Mouse (Mus musculus) yolk sac, embryonic 10.5 days (tissue): ENCODE data around the gene Olfr1133.
"Not testable (repeated sequence)": the region's sequence is repeated elsewhere in the genome, so short reads cannot be mapped to it uniquely, and the experiment has no call there.

ENCODE experiments used
- DNase-seq: peaks from one replicate; pipeline ENCODE4 v3.0.0-alpha.2; 2017; ENCODE audit warnings: low spot score

Gene Olfr1133

GRCm38 (mm10) chr2:87647274-87647673 is at the start of gene Olfr1133:
Gene Olfr1133, minus strand, starts transcription at chr2:87647374.
- DNase-seq, result no peak

DNA sequence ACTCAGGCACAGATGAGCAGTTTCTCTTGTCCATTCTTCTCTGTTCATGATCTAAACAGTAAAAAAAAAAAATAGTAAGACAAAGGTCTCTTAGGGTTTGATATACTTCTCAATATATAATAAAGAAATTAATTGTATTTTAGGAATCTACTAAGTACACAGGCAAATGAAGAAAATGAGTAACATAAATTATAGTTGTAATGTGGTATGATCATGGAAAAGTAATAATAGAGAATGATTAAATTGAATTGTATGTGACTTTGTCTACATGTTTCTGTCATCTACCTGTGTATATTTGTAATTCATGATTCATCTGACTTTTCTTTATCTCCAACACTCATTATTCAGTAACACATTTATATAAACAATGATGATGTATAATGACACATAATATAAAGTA is 46.7 kb upstream of the Olfr1133 start, which contains the start of gene Olfr1136:
Gene Olfr1136, minus strand, starts transcription at position 101 of the 400 bp plus-strand sequence.
- no peak for DNase-seq

DNA sequence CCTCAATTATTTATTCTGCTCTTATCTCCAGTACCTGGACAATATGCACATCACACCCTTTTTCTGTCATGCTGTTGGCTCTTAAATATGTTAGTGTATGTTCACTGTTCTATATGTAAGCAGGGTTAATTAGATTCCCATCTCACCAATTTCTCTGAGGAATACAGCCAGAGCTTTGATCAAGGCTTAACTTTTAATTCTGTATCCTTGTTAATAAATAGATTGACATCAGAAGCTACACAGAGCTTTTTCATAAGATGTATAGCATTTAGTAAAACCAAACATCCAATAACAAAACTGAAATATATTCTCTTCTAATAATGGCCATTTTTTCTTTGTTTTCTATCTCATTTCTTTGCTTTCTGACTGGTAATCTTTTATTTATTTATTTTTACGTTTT is 26.4 kb upstream of the Olfr1133 start, which contains the start of gene Olfr1135:
Gene Olfr1135, minus strand, starts transcription at position 101 of the 400 bp plus-strand sequence.
- DNase-seq, result no peak

GRCm38 (mm10) chr2:87658360-87658759 is 11.2 kb upstream of the Olfr1133 start, which contains the start of gene Olfr1134:
Gene Olfr1134, minus strand, starts transcription at chr2:87658460.
- DNase-seq, result no peak

DNA sequence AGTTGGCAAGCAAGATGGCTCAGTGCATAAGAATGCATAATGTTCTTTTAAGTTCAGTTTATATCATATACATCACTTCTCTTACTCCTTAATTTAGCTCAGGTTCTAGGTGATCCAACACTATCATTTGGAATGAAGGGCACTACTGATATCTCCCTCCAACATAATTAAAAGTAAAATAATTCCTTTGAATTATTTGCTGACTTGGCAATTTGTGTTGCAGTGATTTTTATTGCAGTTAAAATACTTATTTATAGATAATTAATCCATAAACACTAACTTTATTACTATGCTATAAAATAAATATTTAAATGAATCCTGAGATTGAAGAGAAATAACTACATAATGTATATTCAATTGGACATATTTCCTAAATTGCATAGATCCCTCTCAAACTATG is 4.7 kb downstream of the Olfr1133 start:
- no peak for DNase-seq

DNA sequence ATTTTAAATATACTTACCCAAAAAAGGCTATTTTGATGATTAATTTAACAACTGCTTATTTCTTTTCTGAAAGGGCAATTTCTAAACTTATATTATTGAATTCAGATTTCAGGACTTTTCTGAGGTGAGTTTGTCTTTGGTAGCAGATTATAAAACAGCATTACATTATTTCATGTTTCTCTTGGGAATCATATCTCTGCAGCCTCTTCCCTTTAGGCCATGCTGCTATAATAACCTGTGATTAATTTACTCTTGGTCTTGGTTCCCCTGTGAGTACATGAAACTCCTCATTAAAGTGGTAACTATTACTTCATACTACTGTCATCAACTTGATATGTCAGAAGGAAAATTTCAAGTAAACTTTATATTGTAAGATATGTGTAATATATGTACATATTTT is 9.7 kb downstream of the Olfr1133 start, which contains the start of gene Olfr1132:
Gene Olfr1132, minus strand, starts transcription at position 101 of the 400 bp plus-strand sequence.
- DNase-seq, result no peak

GRCm38 (mm10) chr2:87626804-87627203 is 20.4 kb downstream of the Olfr1133 start, which contains the start of gene Olfr1131:
Gene Olfr1131, plus strand, starts transcription at chr2:87627104.
- DNase-seq, result no peak

GRCm38 (mm10) chr2:87605912-87606311 is 41.3 kb downstream of the Olfr1133 start, which contains the start of gene Olfr1130:
Gene Olfr1130, plus strand, starts transcription at chr2:87606212.
- not testable (repeated sequence) for DNase-seq
